Mouse (Mus musculus) kidney, embryonic 14.5 days (tissue): ENCODE data around the gene F2rl1. TPM values are rescaled to one million over a fixed set of nuclear protein-coding genes. Genes with fewer than 3 reads are reported as not detected.
"Not testable (repeated sequence)": the region's sequence is repeated elsewhere in the genome, so short reads cannot be mapped to it uniquely, and the experiment has no call there.

ENCODE experiments used
- ATAC-seq: fragments of 200-750 bp; cut with Nextera tagmentation; 2 replicates; pipeline ENCODE4 v1.8.0; 2017; ENCODE audit warnings: moderate number of reproducible peaks, mild to moderate bottlenecking, moderate TSS enrichment, moderate library complexity; ENCODE audit not compliant: low FRiP score, low TSS enrichment
- H3K27ac ChIP-seq: fragments of 300-500 bp; sonication (generic); 2 replicates; pipeline ENCODE4 v1.5.1; 2014; ENCODE audit warnings: low read depth, mild to moderate bottlenecking, low read length, moderate library complexity, mixed read lengths
- H3K27me3 ChIP-seq: fragments of 300-500 bp; sonication (generic); 2 replicates; pipeline ENCODE4 v1.6.1; 2014; ENCODE audit warnings: mild to moderate bottlenecking, low read length; ENCODE audit not compliant: control insufficient read depth, insufficient read depth
- H3K36me3 ChIP-seq: fragments of 300-500 bp; sonication (generic); 2 replicates; pipeline ENCODE4 v1.6.1; 2014; ENCODE audit warnings: low read length, mixed read lengths; ENCODE audit not compliant: control insufficient read depth, insufficient read depth
- H3K4me1 ChIP-seq: fragments of 300-500 bp; sonication (generic); 2 replicates; pipeline ENCODE4 v1.6.1; 2014; ENCODE audit warnings: low read length, mixed read lengths; ENCODE audit not compliant: control insufficient read depth, insufficient read depth
- H3K4me2 ChIP-seq: fragments of 300-500 bp; sonication (generic); replicated peaks from 2 replicates; pipeline ENCODE4 v1.6.1; 2014; ENCODE audit warnings: low read depth, mild to moderate bottlenecking, low read length
- H3K4me3 ChIP-seq: fragments of 300-500 bp; sonication (generic); 2 replicates; pipeline ENCODE4 v1.5.1; 2014; ENCODE audit warnings: mild to moderate bottlenecking, low read length
- H3K9ac ChIP-seq: fragments of 300-500 bp; sonication (generic); 2 replicates; pipeline ENCODE4 v1.6.1; 2014; ENCODE audit warnings: low read depth, mild to moderate bottlenecking, low read length, moderate library complexity
- H3K9me3 ChIP-seq: fragments of 300-500 bp; sonication (generic); 2 replicates; pipeline ENCODE4 v1.6.1; 2016; ENCODE audit warnings: low read length; ENCODE audit not compliant: control insufficient read depth
- WGBS: fragments of 180-500 bp; shearing (Covaris S2); extraction: QIAGEN DNeasy Blood & Tissue Kit; methylation state at CpG from one replicate; pipeline ENCODE4 v1.1.7; 2014; 5-methylcytosine and 5-hydroxymethylcytosine counted together
- polyA plus RNA-seq: library from polyadenylated mRNA; unstranded; fragments of >200 nt; fragmentation: Nextera tagmentation; extraction: Ambion mirVana; gene quantifications from 2 replicates; pipeline ENCODE4 v1.2.1, GENCODE M21; 2014

F2rl1 gene
- polyA plus RNA-seq, 1 experiment from 2014 or later: 6.2 TPM

GRCm38 (mm10) chr13:95536117-95536493, 11.1 kb upstream of the F2rl1 start:
- 25% methylated on average over 5 of the region's 5 CpGs for whole genome bisulfite sequencing
- no peak overlapping the region for H3K9ac ChIP-seq
- ATAC-seq: no peak

GRCm38 (mm10) chr13:95535461-95536116, 10.6 kb upstream of the F2rl1 start:
- Histone ChIP-seq H3K4me3 (no peak overlapping the region), H3K27ac (no peak overlapping the region), H3K4me2 (peak overlapping the region; percentile 19), H3K9ac (no peak overlapping the region), H3K4me1 (peaks cover 21% of the 10 kb centered on the region), H3K36me3 (no peaks in the 10 kb centered on the region), H3K9me3 (no peaks in the 10 kb centered on the region), H3K27me3 (no peaks in the 10 kb centered on the region)
- no peak for ATAC-seq
- 8% methylated on average over 11 of the region's 11 CpGs for WGBS

More at GRCm38 (mm10) chr13:95536117-95536493, 11.1 kb upstream of the F2rl1 start:
- H3K4me1 ChIP-seq: peaks cover 21% of the 10 kb centered on the region
- H3K27ac ChIP-seq: no peak overlapping the region
- no peaks in the 10 kb centered on the region for H3K9me3 ChIP-seq
- no peak overlapping the region for H3K4me3 ChIP-seq
- H3K27me3 ChIP-seq: no peaks in the 10 kb centered on the region
- no peaks in the 10 kb centered on the region for H3K36me3 ChIP-seq
- H3K4me2 ChIP-seq: no peak overlapping the region

- H3K27ac ChIP-seq: no peak overlapping the region
- H3K36me3 ChIP-seq: no peaks in the 10 kb centered on the region
- peaks cover 21% of the 10 kb centered on the region for H3K4me1 ChIP-seq
- H3K27me3 ChIP-seq: no peaks in the 10 kb centered on the region
- H3K9me3 ChIP-seq: no peaks in the 10 kb centered on the region
- WGBS: 18% methylated on average over 6 of the region's 6 CpGs
- no peak overlapping the region for H3K9ac ChIP-seq
- no peak overlapping the region for H3K4me3 ChIP-seq
- H3K4me2 ChIP-seq: peak overlapping the region; percentile 19
- no peak for ATAC-seq
Measured at GRCm38 (mm10) chr13:95535026-95535425, 10.0 kb upstream of the F2rl1 start.

- Histone ChIP-seq H3K27me3 (no peaks in the 10 kb centered on the region), H3K36me3 (no peaks in the 10 kb centered on the region), H3K4me3 (peak overlapping the region; percentile 9; the same call in 1 of the 2 replicates), H3K4me1 (peaks cover 21% of the 10 kb centered on the region), H3K9ac (0 out of 2 replicates have a peak overlapping the region, but pooled peaks have one; percentile 31), H3K4me2 (peak overlapping the region; percentile 32), H3K27ac (peak overlapping the region; percentile 73), H3K9me3 (no peaks in the 10 kb centered on the region)
- WGBS: under 1% methylated on average over 5 of the region's 5 CpGs
- peak; percentile 68 for ATAC-seq
Measured at GRCm38 (mm10) chr13:95534131-95534561, 9.1 kb upstream of the F2rl1 start.

GRCm38 (mm10) chr13:95533640-95534039, 8.6 kb upstream of the F2rl1 start:
- Histone ChIP-seq H3K9me3 (no peaks in the 10 kb centered on the region), H3K9ac (no peak overlapping the region), H3K27ac (peak overlapping the region; percentile 73), H3K27me3 (no peaks in the 10 kb centered on the region), H3K4me1 (peaks cover 21% of the 10 kb centered on the region), H3K4me2 (no peak overlapping the region), H3K4me3 (no peak overlapping the region), H3K36me3 (no peaks in the 10 kb centered on the region)
- WGBS: 25% methylated on average over 8 of the region's 8 CpGs
- peak; percentile 22 for ATAC-seq

GRCm38 (mm10) chr13:95533121-95533520, 8.1 kb upstream of the F2rl1 start:
- H3K9me3 ChIP-seq, H3K4me2 ChIP-seq, ATAC-seq, H3K27me3 ChIP-seq, H3K27ac ChIP-seq, H3K9ac ChIP-seq, H3K36me3 ChIP-seq, H3K4me3 ChIP-seq: not testable (repeated sequence)
- H3K4me1 ChIP-seq: peaks cover 21% of the 10 kb centered on the region
- WGBS: 96% methylated on average over 3 of the region's 5 CpGs

- ATAC-seq: no peak
- Histone ChIP-seq H3K27me3 (peaks cover 2% of the 10 kb centered on the region; the same call in 1 of the 2 replicates), H3K4me3 (no peak overlapping the region), H3K27ac (no peak overlapping the region), H3K4me1 (peaks cover 21% of the 10 kb centered on the region), H3K9me3 (no peaks in the 10 kb centered on the region), H3K4me2 (no peak overlapping the region), H3K9ac (no peak overlapping the region), H3K36me3 (no peaks in the 10 kb centered on the region)
- WGBS: 30% methylated on average over 9 of the region's 9 CpGs
Measured at GRCm38 (mm10) chr13:95531273-95532045, 6.4 kb upstream of the F2rl1 start.

GRCm38 (mm10) chr13:95529246-95529645, 4.2 kb upstream of the F2rl1 start:
- no peak overlapping the region for H3K27ac ChIP-seq
- peaks cover 23% of the 10 kb centered on the region for H3K27me3 ChIP-seq
- no peak overlapping the region for H3K4me3 ChIP-seq
- ATAC-seq: no peak
- no peaks in the 10 kb centered on the region for H3K9me3 ChIP-seq
- peaks cover 8% of the 10 kb centered on the region for H3K4me1 ChIP-seq
- WGBS: 81% methylated on average over 2 of the region's 2 CpGs
- no peak overlapping the region for H3K4me2 ChIP-seq
- no peaks in the 10 kb centered on the region for H3K36me3 ChIP-seq
- no peak overlapping the region for H3K9ac ChIP-seq

- Histone ChIP-seq H3K9me3 (no peaks in the 10 kb centered on the region), H3K27ac (no peak overlapping the region), H3K9ac (peak overlapping the region; percentile 50)
Measured at GRCm38 (mm10) chr13:95524424-95524673, 678 bp downstream of the F2rl1 start.

More at GRCm38 (mm10) chr13:95524424-95524673, 678 bp downstream of the F2rl1 start:
- H3K4me2 ChIP-seq: peak overlapping the region; percentile 52
- 0% methylated on average over 13 of the region's 13 CpGs for WGBS
- ATAC-seq: peak; percentile 29; the same call in 1 of the 2 replicates
- no peaks in the 10 kb centered on the region for H3K36me3 ChIP-seq
- H3K4me3 ChIP-seq: peak overlapping the region; percentile 55
- H3K27me3 ChIP-seq: peaks cover 25% of the 10 kb centered on the region
- H3K4me1 ChIP-seq: peaks cover 4% of the 10 kb centered on the region; the same call in 1 of the 2 replicates
